ENCODE assay signal across 29 mouse cellular contexts in genomic region chr10:70150301-70150700, GRCm38 (mm10). TPM values are rescaled to one million over a fixed set of nuclear protein-coding genes. Genes with fewer than 3 reads are reported as not detected.
A peak's percentile ranks its signal among the peaks of the same experiment; 100 is the strongest.
DNase-seq lines count a peak whose midpoint lies in the region; ATAC-seq lines count a peak whose summit lies in the region.
"Had no signal": no experiment of that assay in that cellular context is flagged by ENCODE, and none has a peak within 500 bp of the region (broad histone marks: within the 10 kb centered on the region; RNA-seq: fewer than 3 reads in every experiment).

No protein-coding gene starts in this region.

- 79% methylated on average over 4 of the region's 4 CpGs for WGBS in heart, embryonic 12.5 days
- WGBS in hindbrain, embryonic 10.5 days = 71% methylated on average over 4 of the region's 4 CpGs
- 72% methylated on average over 4 of the region's 4 CpGs for WGBS in hindbrain, embryonic 13.5 days
- WGBS in embryonic facial prominence, embryonic 10.5 days = 64% methylated on average over 4 of the region's 4 CpGs
- 47% methylated on average over 4 of the region's 4 CpGs for WGBS in limb, embryonic 12.5 days

- H3K4me1 ChIP-seq in heart, embryonic 12.5 days (replicated peaks) = peaks cover 56% of the 10 kb centered on the region
- peaks cover 40% of the 10 kb centered on the region for H3K4me1 ChIP-seq in hindbrain, embryonic 10.5 days (replicated peaks)
- H3K4me1 ChIP-seq in hindbrain, embryonic 13.5 days (replicated peaks) = peaks cover 43% of the 10 kb centered on the region
- peaks cover 56% of the 10 kb centered on the region for H3K4me1 ChIP-seq in embryonic facial prominence, embryonic 10.5 days
- peaks cover 44% of the 10 kb centered on the region for H3K4me1 ChIP-seq in limb, embryonic 12.5 days (replicated peaks)
- H3K4me1 ChIP-seq: forebrain, embryonic 13.5 days had no signal

- H3K27me3 ChIP-seq in heart, embryonic 12.5 days (replicated peaks) = no peaks in the 10 kb centered on the region
- no peaks in the 10 kb centered on the region for H3K27me3 ChIP-seq in hindbrain, embryonic 10.5 days (ENCODE audit: insufficient read depth, poor library complexity, severe bottlenecking)
- H3K27me3 ChIP-seq in hindbrain, embryonic 13.5 days = no peaks in the 10 kb centered on the region
- H3K27me3 ChIP-seq in embryonic facial prominence, embryonic 10.5 days (replicated peaks; ENCODE audit: low read depth, poor library complexity, severe bottlenecking) = no peaks in the 10 kb centered on the region
- no peaks in the 10 kb centered on the region for H3K27me3 ChIP-seq in limb, embryonic 12.5 days
- H3K27me3 ChIP-seq: forebrain, embryonic 13.5 days; hindbrain, embryonic 12.5 days; liver, embryonic 15.5 days had no signal

- peaks cover 55% of the 10 kb centered on the region for H3K36me3 ChIP-seq in heart, embryonic 12.5 days
- H3K36me3 ChIP-seq in hindbrain, embryonic 10.5 days = peaks cover 90% of the 10 kb centered on the region
- peaks cover 41% of the 10 kb centered on the region for H3K36me3 ChIP-seq in hindbrain, embryonic 13.5 days
- peaks cover 78% of the 10 kb centered on the region for H3K36me3 ChIP-seq in embryonic facial prominence, embryonic 10.5 days (replicated peaks)
- H3K36me3 ChIP-seq in limb, embryonic 12.5 days = peaks cover 63% of the 10 kb centered on the region

- no peak overlapping the region for H3K27ac ChIP-seq in heart, embryonic 12.5 days (ENCODE audit: poor library complexity, severe bottlenecking)
- H3K27ac ChIP-seq in hindbrain, embryonic 10.5 days = peak overlapping the region; percentile 40; the same call in 1 of the 2 replicates
- H3K27ac ChIP-seq in hindbrain, embryonic 13.5 days = no peak overlapping the region
- peak overlapping the region; percentile 59 for H3K27ac ChIP-seq in embryonic facial prominence, embryonic 10.5 days (replicated peaks)
- H3K27ac ChIP-seq in limb, embryonic 12.5 days = peak overlapping the region; percentile 45; the same call in 1 of the 2 replicates
- H3K27ac ChIP-seq: forebrain, embryonic 13.5 days; hindbrain, embryonic 12.5 days; liver, embryonic 15.5 days; stomach, postnatal 0 days had no signal

- H3K9me3 ChIP-seq in heart, embryonic 12.5 days (replicated peaks) = peaks cover 4% of the 10 kb centered on the region; the same call in 1 of the 2 replicates
- peaks cover 8% of the 10 kb centered on the region; the same call in 1 of the 2 replicates for H3K9me3 ChIP-seq in hindbrain, embryonic 10.5 days
- H3K9me3 ChIP-seq in hindbrain, embryonic 13.5 days = no peaks in the 10 kb centered on the region
- H3K9me3 ChIP-seq in embryonic facial prominence, embryonic 10.5 days = peaks cover 4% of the 10 kb centered on the region
- H3K9me3 ChIP-seq in limb, embryonic 12.5 days = peaks cover 8% of the 10 kb centered on the region
- H3K9me3 ChIP-seq: liver, embryonic 15.5 days had no signal

- no peak overlapping the region for H3K4me3 ChIP-seq in heart, embryonic 12.5 days
- no peak overlapping the region for H3K4me3 ChIP-seq in hindbrain, embryonic 10.5 days
- no peak overlapping the region for H3K4me3 ChIP-seq in hindbrain, embryonic 13.5 days
- H3K4me3 ChIP-seq in embryonic facial prominence, embryonic 10.5 days = no peak overlapping the region
- H3K4me3 ChIP-seq in limb, embryonic 12.5 days (replicated peaks) = no peak overlapping the region
- H3K4me3 ChIP-seq: forebrain, embryonic 13.5 days; hindbrain, embryonic 12.5 days; liver, embryonic 15.5 days had no signal

- peak; percentile 95 for DNase-seq in heart, adult 11 months
- no peak for DNase-seq in hindbrain, embryonic 10.5 days (ENCODE audit: low spot score)
- DNase-seq in embryonic facial prominence, embryonic 10.5 days (ENCODE audit: low spot score) = no peak
- no peak for DNase-seq in cerebellum, postnatal 25 days
- DNase-seq: adrenal gland, adult 8-10 months; cerebellum, adult 8-10 months; cerebellum, postnatal 36 days; gastrocnemius, postnatal 25 days; kidney, adult 9 months; kidney, postnatal 10 days; lung, embryonic 14.5 days; lung, postnatal 14 days; right cerebral cortex, adult 18-20 months; right cerebral cortex, postnatal 4 days; thymus, adult 18-20 months; thymus, postnatal 25 days had no signal

- H3K9ac ChIP-seq in heart, embryonic 12.5 days = no peak overlapping the region
- H3K9ac ChIP-seq in hindbrain, embryonic 13.5 days = no peak overlapping the region
- 0 out of 2 replicates have a peak overlapping the region, but pooled peaks have one; percentile 12 for H3K9ac ChIP-seq in limb, embryonic 12.5 days (replicated peaks)
- H3K9ac ChIP-seq: forebrain, embryonic 13.5 days; hindbrain, embryonic 12.5 days; liver, embryonic 15.5 days; lung, embryonic 14.5 days had no signal

- H3K4me2 ChIP-seq in heart, embryonic 12.5 days = no peak overlapping the region
- no peak overlapping the region for H3K4me2 ChIP-seq in hindbrain, embryonic 13.5 days
- no peak overlapping the region for H3K4me2 ChIP-seq in limb, embryonic 12.5 days
- H3K4me2 ChIP-seq: forebrain, embryonic 13.5 days; hindbrain, embryonic 12.5 days; liver, embryonic 15.5 days; lung, embryonic 14.5 days had no signal

- ATAC-seq in heart, embryonic 12.5 days (ENCODE audit: insufficient number of reproducible peaks, low FRiP score) = no peak
- no peak for ATAC-seq in hindbrain, embryonic 13.5 days (ENCODE audit: low FRiP score)
- no peak for ATAC-seq in limb, embryonic 12.5 days (ENCODE audit: insufficient number of reproducible peaks, insufficient read depth, low FRiP score, low TSS enrichment, low read depth)
- ATAC-seq: forebrain, embryonic 13.5 days; intestine, postnatal 0 days had no signal

RNA-seq across cellular contexts. Expression of gene Ccdc6, which starts 53.4 kb away (rescaled TPM):
- polyA plus RNA-seq in heart, embryonic 12.5 days (2016; fragmentation: Nextera tagmentation; extraction: Ambion mirVana) = 16.2 and 16.9 TPM in 2 replicates
- polyA plus RNA-seq in hindbrain, embryonic 10.5 days (2016; fragmentation: Nextera tagmentation; extraction: Ambion mirVana) = 14.2 and 18.2 TPM in 2 replicates
- polyA plus RNA-seq in hindbrain, embryonic 13.5 days (2015; fragmentation: Nextera tagmentation; extraction: Ambion mirVana) = 23.5 and 24.1 TPM in 2 replicates
- polyA plus RNA-seq in embryonic facial prominence, embryonic 10.5 days (2016; fragmentation: Nextera tagmentation; extraction: Ambion mirVana) = 19.6 and 19.9 TPM in 2 replicates
- 14.3 and 15.5 TPM in 2 replicates for polyA plus RNA-seq in limb, embryonic 12.5 days (2016; fragmentation: Nextera tagmentation; extraction: Ambion mirVana)

RNA-seq across cellular contexts. Expression of gene Mrln, which starts 54.2 kb away (rescaled TPM):
- 0.45 and 0.90 TPM in 2 replicates for polyA plus RNA-seq in heart, embryonic 12.5 days (2016; fragmentation: Nextera tagmentation; extraction: Ambion mirVana)
- 0.71 and 1.2 TPM in 2 replicates for polyA plus RNA-seq in hindbrain, embryonic 10.5 days (2016; fragmentation: Nextera tagmentation; extraction: Ambion mirVana)
- polyA plus RNA-seq in hindbrain, embryonic 13.5 days (2015; fragmentation: Nextera tagmentation; extraction: Ambion mirVana) = 0.94 and 1.5 TPM in 2 replicates
- polyA plus RNA-seq in embryonic facial prominence, embryonic 10.5 days (2016; fragmentation: Nextera tagmentation; extraction: Ambion mirVana) = 2.1 and 2.6 TPM in 2 replicates
- 20.7 and 21.8 TPM in 2 replicates for polyA plus RNA-seq in limb, embryonic 12.5 days (2016; fragmentation: Nextera tagmentation; extraction: Ambion mirVana)
- polyA plus RNA-seq: forebrain, embryonic 13.5 days; G1E; heart, postnatal 0 days; intestine, postnatal 0 days; large intestine, adult 2 months; liver, adult 2 months; lung, embryonic 14.5 days; spleen, adult 2 months had no signal

Comparison
In these comparisons a context has a peak if more than half of its experiments do, and no peak if none do; other contexts are left out.
1. H3K27ac ChIP-seq: peak in hindbrain, embryonic 10.5 days (single experiment), embryonic facial prominence, embryonic 10.5 days (single experiment) and limb, embryonic 12.5 days (single experiment); none in heart, embryonic 12.5 days (single experiment) and hindbrain, embryonic 13.5 days (single experiment).